Mouse (Mus musculus) heart, embryonic 11.5 days (tissue): Measurements from ENCODE around the gene Lama4. TPM values are rescaled to one million over a fixed set of nuclear protein-coding genes. Genes with fewer than 3 reads are reported as not detected.

ENCODE experiments used
- ATAC-seq: fragments of 200-750 bp; cut with Nextera tagmentation; replicated peaks from 2 replicates; pipeline ENCODE4 v1.8.0; 2017; ENCODE audit warnings: moderate library complexity; ENCODE audit not compliant: insufficient number of reproducible peaks, low FRiP score, low TSS enrichment
- H3K27ac ChIP-seq: fragments of 300-500 bp; sonication (generic); 2 replicates; pipeline ENCODE4 v1.5.1; 2014; ENCODE audit warnings: mild to moderate bottlenecking, low read depth, low read length
- H3K27me3 ChIP-seq: fragments of 300-500 bp; sonication (generic); 2 replicates; pipeline ENCODE4 v1.6.1; 2014; ENCODE audit warnings: mild to moderate bottlenecking, low read length, mixed read lengths; ENCODE audit not compliant: control insufficient read depth, insufficient read depth
- H3K36me3 ChIP-seq: fragments of 300-500 bp; sonication (generic); 2 replicates; pipeline ENCODE4 v1.6.1; 2014; ENCODE audit warnings: mild to moderate bottlenecking, low read length, moderate library complexity, mixed read lengths; ENCODE audit not compliant: control insufficient read depth, insufficient read depth
- H3K4me1 ChIP-seq: fragments of 300-500 bp; sonication (generic); 2 replicates; pipeline ENCODE4 v1.6.1; 2014; ENCODE audit warnings: low read length; ENCODE audit not compliant: control insufficient read depth, insufficient read depth
- H3K4me2 ChIP-seq: fragments of 300-500 bp; sonication (generic); 2 replicates; pipeline ENCODE4 v1.6.1; 2014; ENCODE audit warnings: mild to moderate bottlenecking, moderate library complexity
- H3K4me3 ChIP-seq: fragments of 300-500 bp; sonication (generic); 2 replicates; pipeline ENCODE4 v1.5.1; 2014; ENCODE audit warnings: low read depth, low read length
- H3K9ac ChIP-seq: fragments of 300-500 bp; sonication (generic); 2 replicates; pipeline ENCODE4 v1.6.1; 2014; ENCODE audit warnings: mild to moderate bottlenecking, low read depth, low read length, moderate library complexity
- H3K9me3 ChIP-seq: fragments of 300-500 bp; sonication (generic); replicated peaks from 2 replicates; pipeline ENCODE4 v1.6.1; 2016; ENCODE audit warnings: low read length; ENCODE audit not compliant: control insufficient read depth
- WGBS: fragments of 180-500 bp; shearing (Covaris S2); extraction: QIAGEN DNeasy Blood & Tissue Kit; methylation state at CpG from one replicate; pipeline ENCODE4 v1.1.7; 2014; ENCODE audit not compliant: insufficient replicate concordance; 5-methylcytosine and 5-hydroxymethylcytosine counted together
- polyA plus RNA-seq: library from polyadenylated mRNA; unstranded; fragments of >200 nt; fragmentation: Nextera tagmentation; extraction: Ambion mirVana; gene quantifications from 2 replicates; pipeline ENCODE4 v1.2.1, GENCODE M21; 2014

Gene Lama4
- polyA plus RNA-seq, 1 experiment from 2014 or later, result 91.8 TPM

GRCm38 (mm10) chr10:38984358-38985075 lies 19.2 kb downstream of the Lama4 start:
- H3K4me1 ChIP-seq, result peaks cover 21% of the 10 kb centered on the region
- no peak overlapping the region for H3K4me3 ChIP-seq
- H3K9ac ChIP-seq, result no peak overlapping the region
- H3K36me3 ChIP-seq, result no peaks in the 10 kb centered on the region
- no peaks in the 10 kb centered on the region for H3K27me3 ChIP-seq
- H3K4me2 ChIP-seq, result no peak overlapping the region
- ATAC-seq, result no peak
- WGBS, result 63% methylated on average over 4 of the region's 4 CpGs
- H3K9me3 ChIP-seq, result no peaks in the 10 kb centered on the region
- peak overlapping the region; percentile 62; the same call in 1 of the 2 replicates for H3K27ac ChIP-seq

- H3K4me2 ChIP-seq, result no peak overlapping the region
- H3K27me3 ChIP-seq, result no peaks in the 10 kb centered on the region
- peaks cover 16% of the 10 kb centered on the region for H3K4me1 ChIP-seq
- no peak overlapping the region for H3K27ac ChIP-seq
- no peak overlapping the region for H3K9ac ChIP-seq
- no peaks in the 10 kb centered on the region for H3K9me3 ChIP-seq
- H3K36me3 ChIP-seq, result no peaks in the 10 kb centered on the region
- no peak for ATAC-seq
- 77% methylated on average over 3 of the region's 3 CpGs for WGBS
- no peak overlapping the region for H3K4me3 ChIP-seq
Measured at GRCm38 (mm10) chr10:38986053-38986452, 20.7 kb downstream of the Lama4 start.

- Histone ChIP-seq H3K27ac (no peak overlapping the region), H3K4me1 (0 out of 2 replicates have a peak, but pooled peaks cover 3% of the 10 kb centered on the region), H3K4me3 (no peak overlapping the region), H3K9me3 (no peaks in the 10 kb centered on the region), H3K27me3 (no peaks in the 10 kb centered on the region), H3K36me3 (no peaks in the 10 kb centered on the region), H3K4me2 (no peak overlapping the region), H3K9ac (no peak overlapping the region)
- 83% methylated on average over 1 of the region's 1 CpGs for WGBS
- ATAC-seq, result no peak
Measured at GRCm38 (mm10) chr10:38992827-38993226, 27.5 kb downstream of the Lama4 start.

GRCm38 (mm10) chr10:38993632-38994424 lies 28.5 kb downstream of the Lama4 start:
- H3K4me1 ChIP-seq, result 0 out of 2 replicates have a peak, but pooled peaks cover 3% of the 10 kb centered on the region
- ATAC-seq, result no peak
- H3K36me3 ChIP-seq, result no peaks in the 10 kb centered on the region
- H3K4me2 ChIP-seq, result no peak overlapping the region
- H3K9ac ChIP-seq, result no peak overlapping the region
- H3K27me3 ChIP-seq, result no peaks in the 10 kb centered on the region
- no peak overlapping the region for H3K4me3 ChIP-seq
- no peak overlapping the region for H3K27ac ChIP-seq
- WGBS, result 94% methylated on average over 2 of the region's 2 CpGs
- no peaks in the 10 kb centered on the region for H3K9me3 ChIP-seq

GRCm38 (mm10) chr10:38994719-38995450 lies 29.6 kb downstream of the Lama4 start:
- WGBS, result 83% methylated on average over 9 of the region's 9 CpGs
- no peak overlapping the region for H3K9ac ChIP-seq
- no peak overlapping the region for H3K27ac ChIP-seq
- no peaks in the 10 kb centered on the region for H3K9me3 ChIP-seq
- ATAC-seq, result no peak
- no peak overlapping the region for H3K4me2 ChIP-seq
- H3K27me3 ChIP-seq, result no peaks in the 10 kb centered on the region
- peaks cover 7% of the 10 kb centered on the region; the same call in 1 of the 2 replicates for H3K4me1 ChIP-seq
- no peaks in the 10 kb centered on the region for H3K36me3 ChIP-seq
- H3K4me3 ChIP-seq, result no peak overlapping the region

GRCm38 (mm10) chr10:38995896-38996295 lies 30.6 kb downstream of the Lama4 start:
- no peaks in the 10 kb centered on the region for H3K27me3 ChIP-seq
- H3K4me1 ChIP-seq, result peaks cover 7% of the 10 kb centered on the region; the same call in 1 of the 2 replicates
- H3K9me3 ChIP-seq, result no peaks in the 10 kb centered on the region
- 73% methylated on average over 2 of the region's 2 CpGs for WGBS
- ATAC-seq, result no peak
- H3K9ac ChIP-seq, result no peak overlapping the region
- no peaks in the 10 kb centered on the region for H3K36me3 ChIP-seq
- H3K4me3 ChIP-seq, result no peak overlapping the region
- H3K4me2 ChIP-seq, result no peak overlapping the region
- H3K27ac ChIP-seq, result no peak overlapping the region

GRCm38 (mm10) chr10:39000951-39001350 lies 35.6 kb downstream of the Lama4 start:
- no peak overlapping the region for H3K9ac ChIP-seq
- H3K27me3 ChIP-seq, result no peaks in the 10 kb centered on the region
- no peaks in the 10 kb centered on the region for H3K36me3 ChIP-seq
- H3K27ac ChIP-seq, result no peak overlapping the region
- H3K9me3 ChIP-seq, result no peaks in the 10 kb centered on the region
- WGBS, result 55% methylated on average over 4 of the region's 4 CpGs
- no peak overlapping the region for H3K4me3 ChIP-seq
- peaks cover 4% of the 10 kb centered on the region; the same call in 1 of the 2 replicates for H3K4me1 ChIP-seq
- ATAC-seq, result no peak
- H3K4me2 ChIP-seq, result no peak overlapping the region

GRCm38 (mm10) chr10:39002521-39002920 lies 37.2 kb downstream of the Lama4 start:
- H3K4me1 ChIP-seq, result peaks cover 4% of the 10 kb centered on the region; the same call in 1 of the 2 replicates
- H3K9ac ChIP-seq, result no peak overlapping the region
- H3K36me3 ChIP-seq, result peaks cover 6% of the 10 kb centered on the region; the same call in 1 of the 2 replicates
- H3K27ac ChIP-seq, result no peak overlapping the region
- no peak for ATAC-seq
- no peaks in the 10 kb centered on the region for H3K9me3 ChIP-seq
- 71% methylated on average over 2 of the region's 2 CpGs for WGBS
- no peak overlapping the region for H3K4me2 ChIP-seq
- H3K27me3 ChIP-seq, result no peaks in the 10 kb centered on the region
- H3K4me3 ChIP-seq, result no peak overlapping the region
